Comparison of ENCODE assay signal across 8 mouse cellular contexts in genomic region chr2:101715650-101716323, GRCm38 (mm10). TPM values are rescaled to one million over a fixed set of nuclear protein-coding genes. Genes with fewer than 3 reads are reported as not detected.
A peak's percentile ranks its signal among the peaks of the same experiment; 100 is the strongest.
DNase-seq lines count a peak whose midpoint lies in the region; ATAC-seq and TF ChIP-seq lines count a peak whose summit lies in the region.

No protein-coding gene starts in this region.

- no peak overlapping the region for H3K4me3 ChIP-seq in heart, adult 2 months
- H3K4me3 ChIP-seq in heart, embryonic 10.5 days = no peak overlapping the region

- H3K27me3 ChIP-seq in heart, adult 2 months (ENCODE audit: control insufficient read depth, insufficient read depth, low read length) = no peaks in the 10 kb centered on the region
- 0 out of 2 replicates have a peak, but pooled peaks cover 5% of the 10 kb centered on the region for H3K27me3 ChIP-seq in heart, embryonic 10.5 days (ENCODE audit: insufficient read depth, poor library complexity, severe bottlenecking)

- no peaks in the 10 kb centered on the region for H3K36me3 ChIP-seq in heart, adult 2 months (ENCODE audit: control insufficient read depth, insufficient read depth, low read length)
- H3K36me3 ChIP-seq in heart, embryonic 10.5 days = peaks cover 22% of the 10 kb centered on the region

- H3K27ac ChIP-seq in heart, adult 2 months = no peak overlapping the region
- H3K27ac ChIP-seq in heart, embryonic 10.5 days = no peak overlapping the region

- H3K4me1 ChIP-seq in heart, adult 2 months (ENCODE audit: control insufficient read depth, insufficient read depth, low read length) = no peaks in the 10 kb centered on the region
- peaks cover 14% of the 10 kb centered on the region for H3K4me1 ChIP-seq in heart, embryonic 10.5 days

- DNase-seq in heart, adult 2 months = peak; percentile 44 to 66
- no peak for DNase-seq in heart, embryonic 10.5 days (ENCODE audit: low spot score)
- peak; percentile 59 for DNase-seq in urinary bladder, postnatal 25 days (ENCODE audit: low spot score)
- DNase-seq in urinary bladder, adult 18-20 months (ENCODE audit: low spot score in 2 of 2) = no peak
- peak; percentile 47 to 77 for DNase-seq in heart, postnatal 10 days
- peak; percentile 69 for DNase-seq in thymus, postnatal 14 days
- DNase-seq in left cerebral cortex, adult 8-10 months (ENCODE audit: low spot score in 2 of 2) = no peak

- intact Hi-C loops in heart, adult 2 months (cut with DNase I) = loop anchor here (5.0 kb wide), 1 partner anchor 82 kb away; no protein-coding TSS in a partner anchor
- intact Hi-C loops in heart, postnatal 10 days (cut with DNase I) = loop anchor here (2.0 kb wide), 1 partner anchor 81 kb away; no protein-coding TSS in a partner anchor

- peak; percentile 87 for ATAC-seq in megakaryocyte progenitor cell, adult 5-6 weeks (replicated peaks; ENCODE audit: poor library complexity)

- no peak overlapping the region for H3K9ac ChIP-seq in heart, adult 2 months (ENCODE audit: low read depth, low read length)

- 67% methylated on average over 8 of the region's 8 CpGs for WGBS in heart, adult 2 months
- 78% methylated on average over 8 of the region's 8 CpGs for WGBS in heart, embryonic 10.5 days

- TF ChIP-seq EP300 in heart, adult 2 months (IDR thresholded peaks at IDR 0.05; ENCODE audit: insufficient read depth, low read depth, low read length) = no peak

- H3K9me3 ChIP-seq in heart, embryonic 10.5 days = no peaks in the 10 kb centered on the region

- TF ChIP-seq CTCF in heart, adult 2 months (IDR thresholded peaks at IDR 0.05) = peak; percentile 74

- TF ChIP-seq POLR2A in heart, adult 2 months (IDR thresholded peaks at IDR 0.05; ENCODE audit: insufficient read depth, low read depth, low read length) = no peak

- H3K79me2 ChIP-seq in heart, adult 2 months (replicated peaks; ENCODE audit: control insufficient read depth, insufficient read depth, low read length) = no peaks in the 10 kb centered on the region

RNA-seq across cellular contexts. Expression of gene Traf6, which starts 37.6 kb away (rescaled TPM):
- 10 to 100 TPM in 1 of 2 experiments, 1 to 10 TPM in 1; 8.3 to 10.8 TPM for total RNA-seq in heart, adult 2 months (2021)
- 4.9 and 9.0 TPM in 2 replicates for polyA plus RNA-seq in heart, adult 2 months (2012; rRNA removed)
- 8.9 and 9.0 TPM in 2 replicates for polyA plus RNA-seq in heart, embryonic 10.5 days (2016; fragmentation: Nextera tagmentation; extraction: Ambion mirVana)
- 10 to 100 TPM; 13.5 to 14.5 TPM for total RNA-seq in heart, postnatal 10 days (2021)
- 24.5 and 27.1 TPM in 2 replicates for total RNA-seq in megakaryocyte progenitor cell, adult 5-6 weeks (2015)
- total RNA-seq in megakaryocyte progenitor cell, adult 5-6 weeks (2017) = 14.0 and 14.1 TPM in 2 replicates
- 10 to 100 TPM; 10.9 to 14.2 (median 12.5) TPM for total RNA-seq in left cerebral cortex, adult 8-10 months (2022)

Comparison
In these comparisons a context has a peak if more than half of its experiments do, and no peak if none do; other contexts are left out.
1. DNase-seq: peak in heart, adult 2 months (2 of 2), urinary bladder, postnatal 25 days (single experiment), heart, postnatal 10 days (2 of 2) and thymus, postnatal 14 days (single experiment); none in heart, embryonic 10.5 days (single experiment), urinary bladder, adult 18-20 months (0 of 2) and left cerebral cortex, adult 8-10 months (0 of 2).